Mouse (Mus musculus) CH12.LX (cell line): ENCODE data around the gene Tubb5. TPM values are rescaled to one million over a fixed set of nuclear protein-coding genes. Genes with fewer than 3 reads are reported as not detected.
A peak's percentile ranks its signal among the peaks of the same experiment; 100 is the strongest.

Experiments used
- DNase-seq: peaks from one replicate; pipeline ENCODE4 v3.0.0-alpha.2; 2013; ENCODE audit errors: extremely low read depth
- H3K27ac ChIP-seq: 2 replicates; pipeline ENCODE4 v1.5.1; 2012; ENCODE audit warnings: low read depth, mild to moderate bottlenecking, control low read depth, moderate library complexity; ENCODE audit not compliant: insufficient read depth
- H3K27me3 ChIP-seq: replicated peaks from 2 replicates; pipeline ENCODE3; 2012; ENCODE audit warnings: inconsistent platforms
- H3K36me3 ChIP-seq, 2 experiments: replicated peaks in 1 of 2; 2 replicates each; pipeline versions ENCODE3 to v1.6.1; 2012; ENCODE audit warnings: inconsistent platforms in 1 of 2, low read length in 1 of 2, mild to moderate bottlenecking in 1 of 2, mixed read lengths in 1 of 2, moderate library complexity in 1 of 2; ENCODE audit not compliant: control insufficient read depth in 1 of 2, insufficient read depth in 1 of 2
- H3K4me1 ChIP-seq, 2 experiments: 2 replicates each; pipeline ENCODE4 v1.6.1; 2012; ENCODE audit warnings: inconsistent platforms in 1 of 2, moderate library complexity in 1 of 2; ENCODE audit not compliant: insufficient read depth in 2 of 2, control insufficient read depth in 1 of 2
- H3K4me2 ChIP-seq: 2 replicates; pipeline ENCODE4 v1.6.1; 2012; ENCODE audit warnings: low read depth, mild to moderate bottlenecking, control low read depth; ENCODE audit not compliant: poor library complexity, insufficient read depth, severe bottlenecking
- H3K4me3 ChIP-seq, 3 experiments: fragments of 150-350 bp in 1 of 3; sonication (generic) in 1 of 3; replicated peaks in 1 of 3; 2 replicates each; pipeline versions ENCODE3 to v1.5.1; 2011 to 2012; ENCODE audit warnings: low read depth in 2 of 3, low read length in 2 of 3, mild to moderate bottlenecking in 2 of 3, moderate library complexity in 2 of 3, control low read depth in 1 of 3, improper control_type of control experiment in 1 of 3, inconsistent platforms in 1 of 3, mixed read lengths in 1 of 3; ENCODE audit not compliant: poor library complexity in 1 of 3
- H3K79me2 ChIP-seq: replicated peaks from 2 replicates; pipeline ENCODE4 v1.6.1; 2012; ENCODE audit warnings: mild to moderate bottlenecking, moderate library complexity; ENCODE audit not compliant: control insufficient read depth, poor library complexity, insufficient read depth, severe bottlenecking; ENCODE audit errors: extremely low read depth
- H3K9ac ChIP-seq: 2 replicates; pipeline ENCODE4 v1.6.1; 2012; ENCODE audit warnings: low read depth, mild to moderate bottlenecking, control low read depth, moderate library complexity; ENCODE audit not compliant: insufficient read depth
- H3K9me3 ChIP-seq: replicated peaks from 2 replicates; pipeline ENCODE3; 2012; ENCODE audit warnings: low read length, inconsistent platforms, mixed read lengths
- BHLHE40 ChIP-seq: IDR thresholded peaks from 2 replicates; pipeline ENCODE4 v1.6.1; 2011; ENCODE audit warnings: mild to moderate bottlenecking, low read depth, low read length, improper control_type of control experiment
- CHD1 ChIP-seq: IDR thresholded peaks from 2 replicates; pipeline ENCODE4 v1.6.1; 2012; ENCODE audit warnings: low read depth, low read length, improper control_type of control experiment, inconsistent platforms
- CHD2 ChIP-seq: IDR thresholded peaks from 2 replicates; pipeline ENCODE4 v1.6.1; 2011; ENCODE audit warnings: low read length, improper control_type of control experiment
- E2F4 ChIP-seq: IDR thresholded peaks from 2 replicates; pipeline ENCODE4 v1.6.1; 2011; ENCODE audit warnings: low read depth, low read length, improper control_type of control experiment; ENCODE audit not compliant: insufficient replicate concordance
- ELF1 ChIP-seq: IDR thresholded peaks from 2 replicates; pipeline ENCODE4 v1.6.1; 2014; ENCODE audit warnings: low read depth, mild to moderate bottlenecking, inconsistent platforms, low read length, improper control_type of control experiment
- EP300 ChIP-seq: IDR thresholded peaks from 2 replicates; pipeline ENCODE4 v1.6.1; 2011; ENCODE audit warnings: low read length, improper control_type of control experiment
- HCFC1 ChIP-seq: IDR thresholded peaks from 2 replicates; pipeline ENCODE4 v1.6.1; 2012; ENCODE audit warnings: low read depth, mild to moderate bottlenecking, inconsistent platforms, low read length, improper control_type of control experiment
- IRF4 ChIP-seq: IDR thresholded peaks from 2 replicates; pipeline ENCODE4 v1.6.1; 2014; ENCODE audit warnings: low read depth, mild to moderate bottlenecking, inconsistent platforms, low read length, improper control_type of control experiment
- JUN ChIP-seq: IDR thresholded peaks from 2 replicates; pipeline ENCODE4 v1.6.1; 2011; ENCODE audit warnings: low read depth, mild to moderate bottlenecking, low read length, improper control_type of control experiment, moderate library complexity; ENCODE audit not compliant: insufficient read depth
- JUND ChIP-seq: conservative IDR thresholded peaks from 2 replicates; pipeline ENCODE4 v1.6.1; 2011; ENCODE audit warnings: low read depth, low read length, improper control_type of control experiment
- KAT2A ChIP-seq: IDR thresholded peaks from 2 replicates; pipeline ENCODE4 v1.6.1; 2012; ENCODE audit warnings: low read length, improper control_type of control experiment, inconsistent platforms; ENCODE audit not compliant: insufficient replicate concordance
- MAX ChIP-seq: IDR thresholded peaks from 2 replicates; pipeline ENCODE4 v1.6.1; 2011; ENCODE audit warnings: low read length, improper control_type of control experiment
- MAZ ChIP-seq: IDR thresholded peaks from 2 replicates; pipeline ENCODE4 v1.6.1; 2012; ENCODE audit warnings: low read depth, mild to moderate bottlenecking, inconsistent platforms, low read length, improper control_type of control experiment, moderate library complexity
- MEF2A ChIP-seq: IDR thresholded peaks from 2 replicates; pipeline ENCODE4 v1.6.1; 2014; ENCODE audit warnings: low read depth, mild to moderate bottlenecking, inconsistent platforms, low read length, improper control_type of control experiment, borderline replicate concordance
- MXI1 ChIP-seq: IDR thresholded peaks from 2 replicates; pipeline ENCODE4 v1.6.1; 2011; ENCODE audit warnings: mild to moderate bottlenecking, low read depth, low read length, improper control_type of control experiment
- NELFE ChIP-seq: IDR thresholded peaks from 2 replicates; pipeline ENCODE4 v1.6.1; 2011; ENCODE audit warnings: low read depth, low read length, improper control_type of control experiment
- NRF1 ChIP-seq: IDR thresholded peaks from 2 replicates; pipeline ENCODE4 v1.6.1; 2014; ENCODE audit warnings: low read depth, mild to moderate bottlenecking, inconsistent platforms, low read length, improper control_type of control experiment, moderate library complexity
- PAX5 ChIP-seq: IDR thresholded peaks from 2 replicates; pipeline ENCODE4 v1.6.1; 2012; ENCODE audit warnings: low read length, inconsistent platforms, mixed read lengths
- POLR2A ChIP-seq: IDR thresholded peaks from 2 replicates; pipeline ENCODE4 v1.6.1; 2011; ENCODE audit warnings: low read depth, mild to moderate bottlenecking, improper control_type of control experiment, low read length
- POLR2AphosphoS2 ChIP-seq: IDR thresholded peaks from 2 replicates; pipeline ENCODE4 v1.6.1; 2011; ENCODE audit warnings: low read depth, low read length, improper control_type of control experiment
- RAD21 ChIP-seq: IDR thresholded peaks from 2 replicates; pipeline ENCODE4 v1.6.1; 2011; ENCODE audit warnings: low read depth, mild to moderate bottlenecking, low read length, improper control_type of control experiment, moderate library complexity
- SIN3A ChIP-seq: IDR thresholded peaks from 2 replicates; pipeline ENCODE4 v1.6.1; 2012; ENCODE audit warnings: low read length, improper control_type of control experiment, inconsistent platforms
- SMC3 ChIP-seq: IDR thresholded peaks from 2 replicates; pipeline ENCODE4 v1.6.1; 2011; ENCODE audit warnings: low read depth, low read length, improper control_type of control experiment
- TBP ChIP-seq: conservative IDR thresholded peaks from 2 replicates; pipeline ENCODE4 v1.6.1; 2011; ENCODE audit warnings: low read depth, low read length, improper control_type of control experiment
- TCF12 ChIP-seq: IDR thresholded peaks from 2 replicates; pipeline ENCODE4 v1.6.1; 2014; ENCODE audit warnings: low read depth, mild to moderate bottlenecking, inconsistent platforms, low read length, improper control_type of control experiment
- UBTF ChIP-seq: IDR thresholded peaks from 2 replicates; pipeline ENCODE4 v1.6.1; 2012; ENCODE audit warnings: low read depth, mild to moderate bottlenecking, inconsistent platforms, low read length, improper control_type of control experiment, moderate library complexity
- USF1 ChIP-seq: IDR thresholded peaks from 2 replicates; pipeline ENCODE4 v1.6.1; 2014; ENCODE audit warnings: low read depth, mild to moderate bottlenecking, inconsistent platforms, low read length, improper control_type of control experiment
- USF2 ChIP-seq: conservative IDR thresholded peaks from 2 replicates; pipeline ENCODE4 v1.6.1; 2011; ENCODE audit warnings: low read depth, low read length, improper control_type of control experiment
- ZC3H11A ChIP-seq: IDR thresholded peaks from 2 replicates; pipeline ENCODE4 v1.6.1; 2012; ENCODE audit warnings: low read depth, mild to moderate bottlenecking, inconsistent platforms, low read length, improper control_type of control experiment
- ZKSCAN1 ChIP-seq: IDR thresholded peaks from 2 replicates; pipeline ENCODE4 v1.6.1; 2012; ENCODE audit warnings: low read depth, inconsistent platforms, low read length, improper control_type of control experiment, borderline replicate concordance
- ZMIZ1 ChIP-seq: IDR thresholded peaks from 2 replicates; pipeline ENCODE4 v1.6.1; 2012; ENCODE audit warnings: low read depth, mild to moderate bottlenecking, inconsistent platforms, low read length, improper control_type of control experiment
- ZNF384 ChIP-seq: IDR thresholded peaks from 2 replicates; pipeline ENCODE4 v1.6.1; 2012; ENCODE audit warnings: low read depth, low read length, improper control_type of control experiment, inconsistent platforms
- dilution Hi-C: fragments of 300-500 bp; cut with MboI; formaldehyde crosslinking; loops from 2 replicates; pipeline ENCODE4 v1.14.3; 2020; ENCODE audit warnings: low sequenced_read_pairs; ENCODE audit not compliant: extremely low pct_unique_long_range_greater_than_20kb, extremely low pct_ligation_motif_present
- in situ Hi-C: fragments of 300-500 bp; cut with MboI; formaldehyde crosslinking; loops from 3 replicates; pipeline ENCODE4 v1.14.3; 2019; ENCODE audit warnings: low sequenced_read_pairs, low pct_ligation_motif_present, low pct_unique_long_range_greater_than_20kb, mixed read lengths
- polyA plus RNA-seq: library from polyadenylated mRNA; unstranded; fragments of >175 nt; gene quantifications from 2 replicates; pipeline ENCODE4 v1.2.1, GENCODE M21; 2012; ENCODE audit warnings: low read depth; ENCODE audit not compliant: insufficient read length
- total RNA-seq, 2 experiments: library from RNA; depleted of rRNA; stranded (reverse); fragments of 300-350 nt in 1 of 2; fragments of >200 nt in 1 of 2; gene quantifications; 2 replicates each; pipeline ENCODE4 v1.2.3; 2012 to 2014

Tubb5 gene
- total and polyA plus RNA-seq, 3 experiments: 1,014 to 1,121 (median 1,053) TPM

GRCm38 (mm10) chr17:35813653-35814052, 24.5 kb downstream of the Tubb5 start:
- Histone ChIP-seq H3K4me1 (peaks cover 25 to 37% of the 10 kb centered on the region in 2 experiments), H3K27ac (peak overlapping the region; percentile 59), H3K4me3 (no peak overlapping the region), H3K27me3 (no peaks in the 10 kb centered on the region)
- DNase-seq: no peak
- TF ChIP-seq ELF1 (peak; percentile 46; the same call in 1 of the 2 replicates), CHD1 (no peak; the same call in 1 of the 2 replicates), TCF12 (0 out of 2 replicates have a peak, but pooled peaks have one; percentile 12)
- TF ChIP-seq, all 38 proteins: peak for 2
- no peaks in the 10 kb centered on the region for H3K79me2 ChIP-seq
- peak overlapping the region; percentile 6; the same call in 1 of the 2 replicates for H3K4me2 ChIP-seq
- H3K9me3 ChIP-seq: no peaks in the 10 kb centered on the region
- dilution Hi-C loops (no loop called here), in situ Hi-C loops (no loop called here)
- H3K36me3 ChIP-seq: no peaks in the 10 kb centered on the region
- peak overlapping the region; percentile 24 for H3K9ac ChIP-seq

- Histone ChIP-seq H3K79me2 (no peaks in the 10 kb centered on the region), H3K9ac (peak overlapping the region; percentile 24; the same call in 1 of the 2 replicates), H3K36me3 (no peaks in the 10 kb centered on the region), H3K4me2 (peak overlapping the region; percentile 6; the same call in 1 of the 2 replicates), H3K27me3 (no peaks in the 10 kb centered on the region), H3K4me1 (peaks cover 25 to 38% of the 10 kb centered on the region in 2 experiments), H3K4me3 (no peak overlapping the region), H3K27ac (peak overlapping the region; percentile 46; the same call in 1 of the 2 replicates), H3K9me3 (no peaks in the 10 kb centered on the region)
- in situ Hi-C loops (no loop called here), dilution Hi-C loops (no loop called here)
- peak; percentile 64 for DNase-seq
- TF ChIP-seq MEF2A (0 out of 2 replicates have a peak, but pooled peaks have one; percentile 21), CHD2 (no peak; the same call in 1 of the 2 replicates), TBP (no peak), ELF1 (no peak), JUND (no peak; the same call in 1 of the 2 replicates), MAZ (no peak), USF2 (no peak), USF1 (no peak; the same call in 1 of the 2 replicates), NELFE (0 out of 2 replicates have a peak, but pooled peaks have one; percentile 35), RAD21 (no peak; the same call in 1 of the 2 replicates), IRF4 (peak; percentile 62), ZKSCAN1 (no peak), ZNF384 (peak; percentile 43; the same call in 1 of the 2 replicates), JUN (peak; percentile 67; the same call in 1 of the 2 replicates), UBTF (no peak), CHD1 (no peak), TCF12 (peak; percentile 27; the same call in 1 of the 2 replicates), POLR2A (no peak; the same call in 1 of the 2 replicates), ZMIZ1 (no peak), HCFC1 (peak; percentile 33), MXI1 (peak; percentile 34; the same call in 1 of the 2 replicates), E2F4 (no peak), POLR2AphosphoS2 (no peak), SMC3 (no peak), NRF1 (no peak), EP300 (peak; percentile 44; the same call in 1 of the 2 replicates), ZC3H11A (no peak), SIN3A (0 out of 2 replicates have a peak, but pooled peaks have one; percentile 57), PAX5 (no peak), KAT2A (no peak), BHLHE40 (no peak; the same call in none of the 2 replicates), MAX (peak; percentile 82)
Observed at GRCm38 (mm10) chr17:35813245-35813647, 24.9 kb downstream of the Tubb5 start.
